Mouse (Mus musculus) ovary, adult 18-20 months (tissue): ENCODE measurements at regions not wholly inside any gene's neighbourhood (a gene's known extent, or its start where the extent isn't known, plus 50 kb on each side); places are given as distances from the start of the nearest gene placed in this dataset.
"Not testable (repeated sequence)": the region's sequence is repeated elsewhere in the genome, so short reads cannot be mapped to it uniquely, and the experiment has no call there.

ENCODE experiments used
- DNase-seq: peaks from one replicate; pipeline ENCODE4 v3.0.0; 2022; ENCODE audit warnings: low spot score, mixed read lengths

GRCm38 (mm10) chr17:16571403-16571802 is 492.5 kb upstream of the Zfp960 start:
- no peak for DNase-seq

DNA sequence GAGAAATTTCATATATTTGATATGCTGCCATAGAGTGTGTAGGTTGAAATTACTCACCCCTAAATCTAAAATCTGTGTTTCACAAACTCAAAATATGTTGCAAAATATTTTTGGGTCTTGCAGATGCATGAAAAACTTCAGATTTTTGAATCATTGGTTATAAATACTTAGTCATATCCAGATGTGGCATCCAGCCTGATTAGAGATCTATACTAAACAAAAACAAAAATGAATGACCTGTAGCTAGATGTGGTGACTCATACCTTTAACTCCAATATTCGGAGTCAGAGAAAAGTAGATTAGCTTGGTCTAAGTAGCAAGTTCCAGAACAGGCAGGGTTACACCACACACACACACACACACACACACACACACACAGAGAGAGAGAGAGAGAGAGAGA is 475.1 kb upstream of the Zfp960 start:
- no peak for DNase-seq

DNA sequence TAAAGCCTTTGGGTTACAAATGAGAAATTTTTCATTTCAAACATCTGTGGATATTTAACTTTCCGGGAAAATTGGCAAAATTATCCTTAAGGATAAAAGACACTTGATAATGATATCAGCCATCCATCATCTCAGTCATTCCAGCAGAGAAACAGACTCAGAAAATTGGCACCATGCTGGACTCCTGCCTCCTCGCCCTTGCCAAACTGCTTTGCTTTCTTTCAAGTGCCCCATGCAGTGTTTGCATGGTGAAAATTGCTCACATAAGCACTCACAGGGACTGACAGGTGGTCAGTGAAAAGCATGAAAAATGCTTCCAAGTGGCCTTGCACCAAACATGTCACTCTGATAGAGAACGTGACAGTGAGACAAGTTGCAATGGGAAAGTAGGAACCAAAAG is 464.2 kb upstream of the Zfp960 start:
- no peak for DNase-seq

- DNase-seq = no peak
Measured at GRCm38 (mm10) chr17:16612405-16612979, 451.4 kb upstream of the Zfp960 start.

DNA sequence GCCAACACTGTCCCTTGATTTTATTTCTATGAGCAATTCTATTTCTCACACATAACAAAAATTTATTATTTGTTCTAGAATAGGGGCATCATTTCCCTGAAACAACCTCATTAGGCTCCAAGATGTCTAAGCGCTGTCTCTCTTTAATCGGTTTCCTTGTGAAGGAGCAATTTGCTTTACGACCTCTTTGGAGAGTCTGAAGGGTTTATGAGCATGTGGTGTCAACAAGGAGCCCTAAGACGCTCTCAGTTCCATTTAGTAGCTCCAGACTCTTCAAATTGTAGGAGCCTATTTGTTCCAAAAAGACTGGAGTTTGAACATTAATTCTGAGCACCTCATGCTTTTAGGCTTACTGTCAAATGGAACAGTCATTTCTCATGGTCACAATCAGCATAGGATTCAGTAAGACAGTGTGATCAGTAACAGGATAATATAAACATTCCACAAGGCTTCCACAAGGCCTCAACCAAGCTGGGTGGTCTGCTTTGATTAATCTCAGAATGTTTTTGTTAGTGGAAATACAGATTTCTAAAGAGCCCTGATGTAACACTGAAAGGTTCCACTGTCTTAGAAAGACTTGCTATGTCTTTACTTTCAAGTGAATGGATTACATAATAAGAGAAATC is 441.9 kb upstream of the Zfp960 start:
- DNase-seq = no peak

DNA sequence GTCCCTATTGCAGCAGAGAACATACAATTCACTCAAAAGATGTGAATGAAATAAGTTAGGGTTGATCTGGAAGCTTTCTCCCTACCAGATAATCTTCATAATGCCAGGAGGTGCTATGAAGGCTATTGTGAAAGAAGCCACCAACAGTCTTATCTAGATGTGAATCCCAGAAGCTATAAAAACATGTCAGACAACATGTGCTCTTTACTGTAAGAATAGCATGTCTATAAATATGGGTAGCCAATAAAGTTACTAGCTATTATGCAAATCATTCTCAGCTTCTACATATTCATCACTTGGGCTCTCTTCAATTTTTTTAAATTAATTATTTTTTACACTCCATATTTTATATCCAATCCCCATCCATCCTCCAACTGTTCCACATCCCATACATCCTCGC is 434.1 kb upstream of the Zfp960 start:
- DNase-seq = no peak

- DNase-seq = no peak
Measured at GRCm38 (mm10) chr17:16633426-16633825, 430.5 kb upstream of the Zfp960 start.

- no peak for DNase-seq
Measured at GRCm38 (mm10) chr17:16637463-16637862, 426.4 kb upstream of the Zfp960 start.

GRCm38 (mm10) chr17:16647942-16648341 is 416.0 kb upstream of the Zfp960 start:
- DNase-seq = no peak

DNA sequence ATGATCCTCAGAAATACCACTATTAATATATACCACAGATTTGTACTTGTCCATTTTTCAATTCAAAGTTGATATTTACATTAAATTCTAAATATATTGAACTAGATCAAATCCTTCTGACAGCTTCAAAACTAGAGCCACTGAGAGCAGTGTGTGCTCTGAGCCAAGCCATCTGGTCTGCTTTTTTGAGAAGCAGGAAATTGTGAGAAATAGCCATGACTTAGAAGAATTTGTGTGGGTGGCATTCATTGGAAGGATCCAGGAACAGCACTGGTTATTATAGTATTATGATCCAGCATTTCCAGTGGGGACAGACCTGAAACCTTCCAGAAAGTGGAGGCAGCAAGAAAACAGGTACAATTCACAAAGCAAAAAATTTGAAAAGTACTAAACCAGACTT is 398.7 kb upstream of the Zfp960 start:
- DNase-seq = no peak

DNA sequence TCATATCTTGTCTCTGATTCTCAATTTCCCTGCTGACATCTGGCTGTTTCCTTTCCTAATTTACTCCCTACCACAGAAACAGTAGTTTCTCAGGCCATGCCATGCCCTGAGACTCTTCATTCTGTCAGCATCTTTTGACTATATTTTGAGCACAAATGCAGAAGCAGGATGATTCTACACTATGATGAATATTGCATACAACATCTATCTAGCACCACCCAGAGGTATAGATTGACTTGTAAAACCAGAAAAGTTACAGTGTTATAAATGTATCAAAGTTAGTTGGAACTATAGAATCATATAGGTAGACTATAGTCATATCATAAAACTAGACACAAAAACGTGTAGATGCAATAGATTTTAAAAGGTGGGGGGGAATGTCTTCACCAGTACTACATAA is 396.3 kb upstream of the Zfp960 start:
- DNase-seq = no peak

DNA sequence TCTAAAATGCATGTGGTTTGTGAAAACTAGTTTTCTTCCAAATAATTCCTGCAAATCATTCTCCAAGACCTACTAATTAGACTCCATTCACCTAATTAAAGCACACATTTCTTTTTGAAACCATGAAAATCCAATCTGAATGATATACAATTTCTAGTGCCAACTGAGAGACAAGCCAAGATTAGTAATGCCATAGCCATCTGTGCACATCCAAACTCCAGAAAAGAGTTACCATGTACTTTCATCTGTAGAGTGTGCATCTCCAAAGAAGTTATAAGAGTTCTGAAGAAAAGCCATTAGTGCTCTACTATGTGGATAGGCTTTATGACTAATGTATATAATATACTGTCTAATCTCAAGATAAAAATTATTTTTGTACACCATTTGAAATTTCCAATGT is 359.7 kb upstream of the Zfp960 start:
- DNase-seq = no peak

DNA sequence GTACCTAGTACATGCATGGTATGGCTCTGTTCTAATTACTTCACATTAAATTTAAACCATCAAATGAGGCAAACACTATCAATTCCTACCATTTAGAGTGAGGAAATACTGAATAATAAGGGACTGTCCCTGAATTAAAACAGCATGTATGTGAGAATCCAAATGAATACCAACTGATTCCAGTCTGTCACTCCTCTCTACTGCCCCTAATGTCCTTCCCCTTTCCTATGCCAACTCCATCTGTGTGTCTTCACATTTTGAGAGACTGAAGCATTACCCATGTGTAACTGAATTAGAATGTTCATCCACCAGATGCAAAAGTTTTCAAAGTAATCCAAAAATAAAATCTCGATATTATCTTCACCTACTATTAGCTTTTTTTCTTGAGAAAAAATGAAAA is 358.0 kb upstream of the Zfp960 start:
- no peak for DNase-seq

- no peak for DNase-seq
Measured at GRCm38 (mm10) chr17:16726904-16727303, 337.0 kb upstream of the Zfp960 start.

DNA sequence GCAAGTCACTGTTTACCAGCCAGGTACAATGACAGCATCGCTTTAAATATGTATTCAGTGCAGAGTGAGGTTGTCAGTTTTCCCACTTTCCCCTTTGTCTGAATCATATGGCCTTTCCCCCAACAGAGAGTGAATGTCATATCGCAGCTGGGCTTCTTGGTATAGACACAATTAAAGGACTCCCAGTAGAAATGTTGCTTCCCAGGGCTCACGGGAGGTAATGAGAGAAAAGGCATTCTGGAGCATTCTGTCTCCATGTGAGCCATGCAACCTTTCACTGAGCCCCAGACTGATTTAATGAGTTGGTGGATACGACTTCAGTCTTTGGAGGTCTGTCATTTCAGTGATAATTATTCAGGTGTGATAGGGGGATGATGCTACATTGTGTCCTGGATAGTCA is 310.8 kb upstream of the Zfp960 start:
- no peak for DNase-seq

- not testable (repeated sequence) for DNase-seq
Measured at GRCm38 (mm10) chr17:16770587-16770986, 293.3 kb upstream of the Zfp960 start.

- no peak for DNase-seq
Measured at GRCm38 (mm10) chr17:16798316-16798715, 265.6 kb upstream of the Zfp960 start.

DNA sequence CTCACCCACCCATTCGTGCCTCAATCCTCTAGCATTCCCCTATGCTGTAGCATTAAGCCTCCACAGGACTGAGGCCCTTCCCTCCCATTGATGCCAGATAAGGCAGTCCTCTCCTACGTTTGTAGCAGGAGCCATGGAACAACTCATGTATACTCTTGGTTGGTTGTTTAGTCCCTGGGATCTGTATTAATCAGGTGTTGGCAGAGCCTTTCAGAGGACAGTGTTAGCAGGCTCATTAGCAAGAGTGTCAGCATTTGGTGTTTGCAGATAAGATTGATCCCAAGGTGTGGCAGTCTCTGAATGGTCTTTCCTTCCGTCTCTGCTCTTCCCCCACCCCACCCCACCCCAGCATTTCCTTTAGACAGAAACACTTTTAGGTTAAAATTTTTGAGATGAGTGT is 258.9 kb upstream of the Zfp960 start:
- DNase-seq = no peak

DNA sequence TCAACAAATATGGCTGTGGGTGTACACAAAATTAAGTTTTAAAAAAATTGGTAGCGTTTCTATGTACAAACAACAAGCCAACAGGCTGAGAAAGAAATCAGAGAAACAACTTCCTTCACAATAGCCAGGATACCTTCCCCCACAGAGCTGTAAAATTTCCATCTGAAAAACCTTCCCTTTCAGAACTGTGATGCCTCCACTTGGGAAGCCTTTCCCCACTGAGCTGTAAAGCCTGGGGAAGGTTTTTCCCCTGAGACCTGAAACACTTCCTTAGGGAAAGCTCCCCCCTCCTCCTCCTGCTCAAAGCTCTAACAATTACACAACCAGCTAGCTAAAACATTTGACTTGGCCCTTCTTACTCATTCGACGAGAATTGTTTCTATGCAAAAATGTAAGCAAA is 245.5 kb upstream of the Zfp960 start:
- no peak for DNase-seq

DNA sequence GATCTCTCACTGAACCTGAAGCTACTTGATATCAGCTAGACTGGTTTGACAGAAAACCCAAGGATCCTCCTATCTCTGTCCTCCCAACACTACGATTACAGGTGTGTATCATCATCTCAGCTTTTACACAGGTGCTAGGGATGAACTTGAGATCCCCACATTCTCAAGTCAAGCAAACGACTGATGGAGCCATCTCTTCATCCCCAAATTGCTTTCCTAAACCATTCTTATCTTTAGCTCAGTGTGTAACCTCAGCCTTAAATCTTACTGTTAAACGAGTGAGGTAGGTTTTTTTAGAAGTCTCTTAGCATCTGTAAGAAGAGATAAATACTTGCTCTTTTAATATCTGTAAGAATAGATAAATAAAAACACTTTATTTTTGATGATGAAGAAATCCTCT is 242.2 kb upstream of the Zfp960 start:
- DNase-seq = no peak

DNA sequence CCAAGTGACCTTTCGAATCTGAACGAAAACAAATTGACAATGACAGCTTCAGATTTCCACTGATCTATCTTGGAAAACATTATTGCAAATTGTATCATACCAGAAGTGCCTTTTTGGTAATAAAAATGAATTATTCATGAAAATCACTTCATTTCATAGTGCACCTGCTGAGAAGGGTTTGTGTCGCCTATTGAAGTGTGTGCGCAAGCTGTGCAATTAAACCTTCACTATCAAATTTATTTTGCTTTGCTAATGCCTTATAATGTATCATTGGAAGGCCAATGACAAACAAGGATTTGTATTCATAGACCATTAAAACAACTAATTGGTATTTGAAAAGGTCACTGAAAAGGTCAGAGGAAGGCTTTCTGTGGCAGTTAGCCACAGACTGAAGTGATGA is 224.8 kb upstream of the Zfp960 start:
- DNase-seq = no peak

DNA sequence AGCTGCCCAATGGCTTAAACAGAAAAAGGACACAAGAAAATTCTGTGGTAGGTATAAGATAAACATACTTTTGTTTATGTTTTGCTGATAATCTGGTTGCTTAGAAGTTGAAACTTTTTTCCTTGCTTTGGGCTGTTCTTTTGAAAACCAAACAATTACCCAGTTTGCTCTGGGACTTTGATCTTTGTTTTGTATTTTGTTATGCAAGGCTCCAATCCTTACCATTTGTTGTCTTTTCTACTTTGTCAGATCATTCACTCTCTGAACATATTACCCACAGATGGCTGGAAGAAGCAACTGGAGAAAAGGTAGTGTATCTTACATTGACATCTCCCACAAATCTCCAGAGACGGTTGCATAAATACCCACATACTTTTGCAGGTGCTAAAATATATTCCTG is 203.1 kb upstream of the Zfp960 start:
- DNase-seq = no peak

- no peak for DNase-seq
Measured at GRCm38 (mm10) chr17:16900791-16901190, 163.1 kb upstream of the Zfp960 start.

- DNase-seq = no peak
Measured at GRCm38 (mm10) chr17:16918191-16918590, 145.7 kb upstream of the Zfp960 start.
